Mouse (Mus musculus): Measurements from ENCODE around the gene Tex14. TPM values are rescaled to one million over a fixed set of nuclear protein-coding genes. Genes with fewer than 3 reads are reported as not detected.
"Not testable (repeated sequence)": the region's sequence is repeated elsewhere in the genome, so short reads cannot be mapped to it uniquely, and the experiment has no call there.

Tex14 gene
- polyA plus RNA-seq, 1 experiment = not detected

GRCm38 (mm10) chr11:87436326-87437232 is 31.7 kb downstream of the Tex14 start:
- no peak overlapping the region for H3K4me3 ChIP-seq (ENCODE audit: insufficient read depth, poor library complexity, severe bottlenecking)
- TF ChIP-seq FOSL1 (IDR thresholded peaks at IDR 0.05; ENCODE audit: insufficient read depth, low read length, poor library complexity, severe bottlenecking) (no peak), MYOD1 (IDR thresholded peaks at IDR 0.05; ENCODE audit: control insufficient read depth, insufficient read length, low read depth) (no peak), USF1 (IDR thresholded peaks at IDR 0.05; ENCODE audit: low read depth) (no peak), CEBPB (IDR thresholded peaks at IDR 0.05; ENCODE audit: low read depth) (no peak), CTCF (IDR thresholded peaks at IDR 0.05; ENCODE audit: control insufficient read depth, insufficient read depth, insufficient read length) (no peak), MAX (IDR thresholded peaks at IDR 0.05) (no peak), MYOG (IDR thresholded peaks at IDR 0.05; ENCODE audit: control insufficient read depth, extremely low read depth, insufficient read length) (no peak)
- H3K36me3 ChIP-seq (ENCODE audit: control insufficient read depth, insufficient read depth) = no peaks in the 10 kb centered on the region
- no peaks in the 10 kb centered on the region for H3K79me2 ChIP-seq (ENCODE audit: control insufficient read depth, insufficient read depth)
- no peaks in the 10 kb centered on the region for H3K79me3 ChIP-seq (ENCODE audit: low read depth)
- no peak overlapping the region for H3ac ChIP-seq (ENCODE audit: control insufficient read depth, insufficient read length, low read depth)
- no peaks in the 10 kb centered on the region for H3K27me3 ChIP-seq (ENCODE audit: control insufficient read depth, insufficient read depth, insufficient read length)

- H3K79me3 ChIP-seq (ENCODE audit: low read depth) = no peaks in the 10 kb centered on the region
- H3K27me3 ChIP-seq (ENCODE audit: control insufficient read depth, insufficient read depth, insufficient read length) = no peaks in the 10 kb centered on the region
- H3K36me3 ChIP-seq (ENCODE audit: control insufficient read depth, insufficient read depth) = no peaks in the 10 kb centered on the region
- H3ac ChIP-seq (ENCODE audit: control insufficient read depth, insufficient read length, low read depth) = no peak overlapping the region
- TF ChIP-seq FOSL1 (IDR thresholded peaks at IDR 0.05; ENCODE audit: insufficient read depth, low read length, poor library complexity, severe bottlenecking) (no peak), USF1 (IDR thresholded peaks at IDR 0.05; ENCODE audit: low read depth) (no peak), CTCF (IDR thresholded peaks at IDR 0.05; ENCODE audit: control insufficient read depth, insufficient read depth, insufficient read length) (no peak), CEBPB (IDR thresholded peaks at IDR 0.05; ENCODE audit: low read depth) (no peak), MYOG (IDR thresholded peaks at IDR 0.05; ENCODE audit: control insufficient read depth, extremely low read depth, insufficient read length) (no peak), MAX (IDR thresholded peaks at IDR 0.05) (no peak), MYOD1 (IDR thresholded peaks at IDR 0.05; ENCODE audit: control insufficient read depth, insufficient read length, low read depth) (no peak)
- H3K79me2 ChIP-seq (ENCODE audit: control insufficient read depth, insufficient read depth) = no peaks in the 10 kb centered on the region
- no peak overlapping the region for H3K4me3 ChIP-seq (ENCODE audit: insufficient read depth, poor library complexity, severe bottlenecking)
Measured at GRCm38 (mm10) chr11:87439796-87440420, 35.0 kb downstream of the Tex14 start.

- TF ChIP-seq MAX (IDR thresholded peaks at IDR 0.05) = peak; percentile 94
- not testable (repeated sequence) for H3K36me3 ChIP-seq (ENCODE audit: control insufficient read depth, insufficient read depth); H3ac ChIP-seq (ENCODE audit: control insufficient read depth, insufficient read length, low read depth); H3K4me3 ChIP-seq (ENCODE audit: insufficient read depth, poor library complexity, severe bottlenecking); H3K79me2 ChIP-seq (ENCODE audit: control insufficient read depth, insufficient read depth); H3K79me3 ChIP-seq (ENCODE audit: low read depth); H3K27me3 ChIP-seq (ENCODE audit: control insufficient read depth, insufficient read depth, insufficient read length)
Measured at GRCm38 (mm10) chr11:87442643-87443372, 37.9 kb downstream of the Tex14 start.

- H3K79me2 ChIP-seq (ENCODE audit: control insufficient read depth, insufficient read depth) = no peaks in the 10 kb centered on the region
- H3K4me3 ChIP-seq (ENCODE audit: insufficient read depth, poor library complexity, severe bottlenecking) = no peak overlapping the region
- TF ChIP-seq CEBPB (IDR thresholded peaks at IDR 0.05; ENCODE audit: low read depth) (peak; percentile 60), MYOD1 (IDR thresholded peaks at IDR 0.05; ENCODE audit: control insufficient read depth, insufficient read length, low read depth) (no peak), MAX (IDR thresholded peaks at IDR 0.05) (peak; percentile 92), FOSL1 (IDR thresholded peaks at IDR 0.05; ENCODE audit: insufficient read depth, low read length, poor library complexity, severe bottlenecking) (no peak), MYOG (IDR thresholded peaks at IDR 0.05; ENCODE audit: control insufficient read depth, extremely low read depth, insufficient read length) (no peak), USF1 (IDR thresholded peaks at IDR 0.05; ENCODE audit: low read depth) (peak; percentile 84), CTCF (IDR thresholded peaks at IDR 0.05; ENCODE audit: control insufficient read depth, insufficient read depth, insufficient read length) (no peak)
Measured at GRCm38 (mm10) chr11:87443373-87443883, 38.6 kb downstream of the Tex14 start.

GRCm38 (mm10) chr11:87444056-87444455 is 39.2 kb downstream of the Tex14 start:
- not testable (repeated sequence) for H3K79me2 ChIP-seq (ENCODE audit: control insufficient read depth, insufficient read depth); H3K4me3 ChIP-seq (ENCODE audit: insufficient read depth, poor library complexity, severe bottlenecking); H3ac ChIP-seq (ENCODE audit: control insufficient read depth, insufficient read length, low read depth); H3K79me3 ChIP-seq (ENCODE audit: low read depth); H3K27me3 ChIP-seq (ENCODE audit: control insufficient read depth, insufficient read depth, insufficient read length); H3K36me3 ChIP-seq (ENCODE audit: control insufficient read depth, insufficient read depth)

More at GRCm38 (mm10) chr11:87443373-87443883, 38.6 kb downstream of the Tex14 start:
- no peaks in the 10 kb centered on the region for H3K27me3 ChIP-seq (ENCODE audit: control insufficient read depth, insufficient read depth, insufficient read length)
- no peaks in the 10 kb centered on the region for H3K36me3 ChIP-seq (ENCODE audit: control insufficient read depth, insufficient read depth)
- no peak overlapping the region for H3ac ChIP-seq (ENCODE audit: control insufficient read depth, insufficient read length, low read depth)
- H3K79me3 ChIP-seq (ENCODE audit: low read depth) = no peaks in the 10 kb centered on the region

Data from C2C12 (cell line).